Mouse (Mus musculus): ENCODE data around the gene Rdh16f1. TPM values are rescaled to one million over a fixed set of nuclear protein-coding genes. Genes with fewer than 3 reads are reported as not detected.
A peak's percentile ranks its signal among the peaks of the same experiment; 100 is the strongest.

The Rdh16f1 gene
- not detected in 2 replicates for polyA plus RNA-seq (2016; fragmentation: Nextera tagmentation; extraction: Ambion mirVana)

- Histone ChIP-seq H3K9ac (no peak within 1 kb of the TSS), H3K4me3 (replicated peaks) (no peak within 1 kb of the TSS), H3K36me3 (replicated peaks) (no peaks in the 10 kb centered on the region), H3K4me2 (no peak within 1 kb of the TSS), H3K27me3 (no peaks in the 10 kb centered on the region), H3K4me1 (no peaks in the 10 kb centered on the region), H3K9me3 (no peaks in the 10 kb centered on the region), H3K27ac (no peak within 1 kb of the TSS)
- no peak for ATAC-seq (ENCODE audit: low FRiP score)
- 73% methylated on average over 9 of the region's 9 CpGs for WGBS
Observed at GRCm38 (mm10) chr10:127759181-127760110, at the start of gene Rdh16f1, which contains the start of gene Rdh1. Gene Rdh16f1 (plus strand): TSS chr10:127759787. Gene Rdh1 (plus strand): TSS chr10:127759721.

- no peak overlapping the region for H3K4me3 ChIP-seq (replicated peaks)
- WGBS, result 89% methylated on average over 13 of the region's 13 CpGs
Observed at GRCm38 (mm10) chr10:127710331-127710730, 49.3 kb upstream of the Rdh16f1 start.

GRCm38 (mm10) chr10:127712736-127713135, 46.9 kb upstream of the Rdh16f1 start:
- Histone ChIP-seq H3K4me1 (no peaks in the 10 kb centered on the region), H3K4me3 (replicated peaks) (no peak overlapping the region), H3K36me3 (replicated peaks) (no peaks in the 10 kb centered on the region), H3K27me3 (no peaks in the 10 kb centered on the region), H3K9ac (no peak overlapping the region), H3K4me2 (no peak overlapping the region), H3K27ac (no peak overlapping the region), H3K9me3 (no peaks in the 10 kb centered on the region)
- ATAC-seq (ENCODE audit: low FRiP score), result no peak
- 79% methylated on average over 6 of the region's 6 CpGs for WGBS

More at GRCm38 (mm10) chr10:127710331-127710730, 49.3 kb upstream of the Rdh16f1 start:
- Histone ChIP-seq H3K4me2 (no peak overlapping the region), H3K9ac (no peak overlapping the region), H3K27me3 (no peaks in the 10 kb centered on the region), H3K4me1 (no peaks in the 10 kb centered on the region), H3K36me3 (replicated peaks) (no peaks in the 10 kb centered on the region), H3K27ac (no peak overlapping the region), H3K9me3 (no peaks in the 10 kb centered on the region)
- ATAC-seq (ENCODE audit: low FRiP score), result no peak

- ATAC-seq (ENCODE audit: low FRiP score), result peak; percentile 62; the same call in 1 of the 2 replicates
- Histone ChIP-seq H3K4me3 (replicated peaks) (peak overlapping the region; percentile 13; the same call in 1 of the 2 replicates), H3K27me3 (peaks cover 64% of the 10 kb centered on the region), H3K9ac (peak overlapping the region; percentile 29; the same call in 1 of the 2 replicates), H3K9me3 (no peaks in the 10 kb centered on the region), H3K27ac (0 out of 2 replicates have a peak overlapping the region, but pooled peaks have one; percentile 43), H3K4me1 (peaks cover 31% of the 10 kb centered on the region), H3K36me3 (replicated peaks) (no peaks in the 10 kb centered on the region), H3K4me2 (peak overlapping the region; percentile 36)
- 16% methylated on average over 20 of the region's 20 CpGs for WGBS
Observed at GRCm38 (mm10) chr10:127721671-127722418, 37.7 kb upstream of the Rdh16f1 start.

GRCm38 (mm10) chr10:127724178-127724577, 35.4 kb upstream of the Rdh16f1 start, which contains the start of gene Tac2:
Gene Tac2 (plus strand): TSS chr10:127724478.
- no peaks in the 10 kb centered on the region for H3K9me3 ChIP-seq
- peaks cover 85% of the 10 kb centered on the region for H3K27me3 ChIP-seq
- H3K27ac ChIP-seq, result no peak within 1 kb of the TSS
- no peak within 1 kb of the TSS for H3K4me3 ChIP-seq (replicated peaks)
- H3K9ac ChIP-seq, result no peak within 1 kb of the TSS
- no peaks in the 10 kb centered on the region for H3K36me3 ChIP-seq (replicated peaks)
- H3K4me2 ChIP-seq, result no peak within 1 kb of the TSS
- peaks cover 31% of the 10 kb centered on the region for H3K4me1 ChIP-seq
- 86% methylated on average over 3 of the region's 3 CpGs for WGBS
- ATAC-seq (ENCODE audit: low FRiP score), result no peak

GRCm38 (mm10) chr10:127725136-127725535, 34.5 kb upstream of the Rdh16f1 start:
- no peak for ATAC-seq (ENCODE audit: low FRiP score)
- 68% methylated on average over 4 of the region's 4 CpGs for WGBS
- Histone ChIP-seq H3K4me1 (peaks cover 31% of the 10 kb centered on the region), H3K36me3 (replicated peaks) (no peaks in the 10 kb centered on the region), H3K27me3 (peaks cover 84% of the 10 kb centered on the region), H3K9ac (no peak overlapping the region), H3K27ac (no peak overlapping the region), H3K4me2 (no peak overlapping the region), H3K9me3 (no peaks in the 10 kb centered on the region), H3K4me3 (replicated peaks) (no peak overlapping the region)

GRCm38 (mm10) chr10:127728437-127728836, 31.1 kb upstream of the Rdh16f1 start:
- H3K9ac ChIP-seq, result no peak overlapping the region
- H3K4me1 ChIP-seq, result peaks cover 14% of the 10 kb centered on the region
- 80% methylated on average over 8 of the region's 8 CpGs for WGBS
- no peaks in the 10 kb centered on the region for H3K9me3 ChIP-seq
- H3K36me3 ChIP-seq (replicated peaks), result no peaks in the 10 kb centered on the region
- no peak overlapping the region for H3K4me2 ChIP-seq
- H3K27me3 ChIP-seq, result peaks cover 85% of the 10 kb centered on the region
- H3K27ac ChIP-seq, result no peak overlapping the region
- no peak for ATAC-seq (ENCODE audit: low FRiP score)
- no peak overlapping the region for H3K4me3 ChIP-seq (replicated peaks)

- Histone ChIP-seq H3K4me1 (peaks cover 13% of the 10 kb centered on the region), H3K27ac (no peak overlapping the region), H3K9me3 (no peaks in the 10 kb centered on the region), H3K4me2 (no peak overlapping the region; the same call in 1 of the 2 replicates), H3K36me3 (replicated peaks) (no peaks in the 10 kb centered on the region), H3K27me3 (peaks cover 88% of the 10 kb centered on the region), H3K9ac (no peak overlapping the region), H3K4me3 (replicated peaks) (no peak overlapping the region)
- WGBS, result 54% methylated on average over 11 of the region's 11 CpGs
- ATAC-seq (ENCODE audit: low FRiP score), result no peak
Observed at GRCm38 (mm10) chr10:127730285-127730932, 29.2 kb upstream of the Rdh16f1 start.

- H3K9ac ChIP-seq, result no peak overlapping the region
- H3K27me3 ChIP-seq, result peaks cover 85% of the 10 kb centered on the region
- H3K4me3 ChIP-seq (replicated peaks), result no peak overlapping the region
- no peaks in the 10 kb centered on the region for H3K9me3 ChIP-seq
- ATAC-seq (ENCODE audit: low FRiP score), result peak; percentile 36; the same call in 1 of the 2 replicates
- no peak overlapping the region for H3K27ac ChIP-seq
- H3K4me2 ChIP-seq, result peak overlapping the region; percentile 4; the same call in 1 of the 2 replicates
- H3K4me1 ChIP-seq, result peaks cover 13% of the 10 kb centered on the region
- no peaks in the 10 kb centered on the region for H3K36me3 ChIP-seq (replicated peaks)
- 8% methylated on average over 9 of the region's 9 CpGs for WGBS
Observed at GRCm38 (mm10) chr10:127730933-127731310, 28.7 kb upstream of the Rdh16f1 start.

GRCm38 (mm10) chr10:127731397-127731796, 28.2 kb upstream of the Rdh16f1 start:
- Histone ChIP-seq H3K4me3 (replicated peaks) (no peak overlapping the region), H3K36me3 (replicated peaks) (no peaks in the 10 kb centered on the region), H3K27me3 (peaks cover 85% of the 10 kb centered on the region), H3K9ac (no peak overlapping the region), H3K4me2 (no peak overlapping the region), H3K27ac (no peak overlapping the region), H3K4me1 (peaks cover 13% of the 10 kb centered on the region), H3K9me3 (no peaks in the 10 kb centered on the region)
- no peak for ATAC-seq (ENCODE audit: low FRiP score)
- 38% methylated on average over 5 of the region's 5 CpGs for WGBS

- H3K36me3 ChIP-seq (replicated peaks), result no peaks in the 10 kb centered on the region
- H3K4me3 ChIP-seq (replicated peaks), result no peak overlapping the region
- no peak overlapping the region for H3K27ac ChIP-seq
- no peaks in the 10 kb centered on the region for H3K9me3 ChIP-seq
- no peak overlapping the region for H3K9ac ChIP-seq
- peaks cover 16% of the 10 kb centered on the region for H3K4me1 ChIP-seq
- no peak for ATAC-seq (ENCODE audit: low FRiP score)
- H3K27me3 ChIP-seq, result peaks cover 65% of the 10 kb centered on the region
- no peak overlapping the region for H3K4me2 ChIP-seq
- WGBS, result 60% methylated on average over 5 of the region's 5 CpGs
Observed at GRCm38 (mm10) chr10:127734434-127734833, 25.2 kb upstream of the Rdh16f1 start.

- Histone ChIP-seq H3K27me3 (peaks cover 49% of the 10 kb centered on the region), H3K36me3 (replicated peaks) (peaks cover under 1% of the 10 kb centered on the region; the same call in 1 of the 2 replicates), H3K4me2 (no peak overlapping the region), H3K4me3 (replicated peaks) (no peak overlapping the region), H3K4me1 (peaks cover 15% of the 10 kb centered on the region), H3K9ac (no peak overlapping the region), H3K27ac (no peak overlapping the region), H3K9me3 (no peaks in the 10 kb centered on the region)
- 78% methylated on average over 2 of the region's 2 CpGs for WGBS
- ATAC-seq (ENCODE audit: low FRiP score), result no peak
Observed at GRCm38 (mm10) chr10:127736266-127736665, 23.3 kb upstream of the Rdh16f1 start.
